Mouse (Mus musculus): ENCODE results near the gene Cpt1a. TPM values are rescaled to one million over a fixed set of nuclear protein-coding genes. Genes with fewer than 3 reads are reported as not detected.

Cpt1a gene
- polyA plus RNA-seq, 1 experiment, result 45.9 TPM

- 92% methylated on average over 1 of the region's 1 CpGs for WGBS
- H3K27ac ChIP-seq (ENCODE audit: insufficient read depth, low read length), result no peak overlapping the region
- H3K4me1 ChIP-seq (ENCODE audit: control insufficient read depth, insufficient read depth, insufficient read length), result no peaks in the 10 kb centered on the region
- no peak overlapping the region for H3K4me3 ChIP-seq (ENCODE audit: extremely low read depth, insufficient read depth, insufficient read length)
- no peaks in the 10 kb centered on the region for H3K27me3 ChIP-seq (ENCODE audit: control insufficient read depth, insufficient read depth, low read length)
- peaks cover 1% of the 10 kb centered on the region; the same call in 1 of the 2 replicates for H3K36me3 ChIP-seq (ENCODE audit: control insufficient read depth, insufficient read depth, low read length)
- no peak for DNase-seq (ENCODE audit: low read depth in 1 of 2, low spot score in 2 of 2)
- no peak for TF ChIP-seq CTCF (IDR thresholded peaks at IDR 0.05; ENCODE audit: extremely low read depth, insufficient read depth, insufficient read length, insufficient replicate concordance)
- no peak for TF ChIP-seq POLR2A (IDR thresholded peaks at IDR 0.05; ENCODE audit: low read depth, low read length)
Observed at GRCm38 (mm10) chr19:3347784-3348183, 25.6 kb downstream of the Cpt1a start.

GRCm38 (mm10) chr19:3353415-3354111 is 31.4 kb downstream of the Cpt1a start:
- H3K36me3 ChIP-seq (ENCODE audit: control insufficient read depth, insufficient read depth, low read length), result peaks cover 20% of the 10 kb centered on the region
- no peak for TF ChIP-seq POLR2A (IDR thresholded peaks at IDR 0.05; ENCODE audit: low read depth, low read length)
- no peak for TF ChIP-seq CTCF (IDR thresholded peaks at IDR 0.05; ENCODE audit: extremely low read depth, insufficient read depth, insufficient read length, insufficient replicate concordance)
- H3K27ac ChIP-seq (ENCODE audit: insufficient read depth, low read length), result no peak overlapping the region
- 83% methylated on average over 7 of the region's 7 CpGs for WGBS
- H3K4me3 ChIP-seq (ENCODE audit: extremely low read depth, insufficient read depth, insufficient read length), result no peak overlapping the region
- H3K4me1 ChIP-seq (ENCODE audit: control insufficient read depth, insufficient read depth, insufficient read length), result no peaks in the 10 kb centered on the region
- DNase-seq (ENCODE audit: low read depth in 1 of 2, low spot score in 2 of 2), result no peak
- no peaks in the 10 kb centered on the region for H3K27me3 ChIP-seq (ENCODE audit: control insufficient read depth, insufficient read depth, low read length)

- no peak overlapping the region for H3K4me3 ChIP-seq (ENCODE audit: extremely low read depth, insufficient read depth, insufficient read length)
- DNase-seq (ENCODE audit: low read depth in 1 of 2, low spot score in 2 of 2), result no peak
- H3K27ac ChIP-seq (ENCODE audit: insufficient read depth, low read length), result no peak overlapping the region
- no peaks in the 10 kb centered on the region for H3K27me3 ChIP-seq (ENCODE audit: control insufficient read depth, insufficient read depth, low read length)
- no peak for TF ChIP-seq POLR2A (IDR thresholded peaks at IDR 0.05; ENCODE audit: low read depth, low read length)
- TF ChIP-seq CTCF (IDR thresholded peaks at IDR 0.05; ENCODE audit: extremely low read depth, insufficient read depth, insufficient read length, insufficient replicate concordance), result peak; percentile 43; the same call in 1 of the 2 replicates
- no peaks in the 10 kb centered on the region for H3K4me1 ChIP-seq (ENCODE audit: control insufficient read depth, insufficient read depth, insufficient read length)
- WGBS, result 96% methylated on average over 5 of the region's 5 CpGs
- H3K36me3 ChIP-seq (ENCODE audit: control insufficient read depth, insufficient read depth, low read length), result peaks cover 22% of the 10 kb centered on the region
Observed at GRCm38 (mm10) chr19:3355096-3355495, 33.0 kb downstream of the Cpt1a start.

- Histone ChIP-seq H3K36me3 (ENCODE audit: control insufficient read depth, insufficient read depth, low read length) (peaks cover 25% of the 10 kb centered on the region), H3K27ac (ENCODE audit: insufficient read depth, low read length) (no peak overlapping the region), H3K4me1 (ENCODE audit: control insufficient read depth, insufficient read depth, insufficient read length) (no peaks in the 10 kb centered on the region), H3K4me3 (ENCODE audit: extremely low read depth, insufficient read depth, insufficient read length) (no peak overlapping the region), H3K27me3 (ENCODE audit: control insufficient read depth, insufficient read depth, low read length) (no peaks in the 10 kb centered on the region)
- WGBS, result 97% methylated on average over 5 of the region's 5 CpGs
- DNase-seq (ENCODE audit: low read depth in 1 of 2, low spot score in 2 of 2), result no peak
- no peak for TF ChIP-seq POLR2A (IDR thresholded peaks at IDR 0.05; ENCODE audit: low read depth, low read length)
- TF ChIP-seq CTCF (IDR thresholded peaks at IDR 0.05; ENCODE audit: extremely low read depth, insufficient read depth, insufficient read length, insufficient replicate concordance), result no peak
Observed at GRCm38 (mm10) chr19:3356516-3356915, 34.4 kb downstream of the Cpt1a start.

- DNase-seq (ENCODE audit: low read depth in 1 of 2, low spot score in 2 of 2), result no peak
- Histone ChIP-seq H3K4me3 (ENCODE audit: extremely low read depth, insufficient read depth, insufficient read length) (no peak overlapping the region), H3K27me3 (ENCODE audit: control insufficient read depth, insufficient read depth, low read length) (no peaks in the 10 kb centered on the region), H3K27ac (ENCODE audit: insufficient read depth, low read length) (no peak overlapping the region), H3K4me1 (ENCODE audit: control insufficient read depth, insufficient read depth, insufficient read length) (no peaks in the 10 kb centered on the region), H3K36me3 (ENCODE audit: control insufficient read depth, insufficient read depth, low read length) (peaks cover 33% of the 10 kb centered on the region)
- 96% methylated on average over 4 of the region's 4 CpGs for WGBS
- TF ChIP-seq CTCF (IDR thresholded peaks at IDR 0.05; ENCODE audit: extremely low read depth, insufficient read depth, insufficient read length, insufficient replicate concordance), result no peak
- TF ChIP-seq POLR2A (IDR thresholded peaks at IDR 0.05; ENCODE audit: low read depth, low read length), result no peak
Observed at GRCm38 (mm10) chr19:3357620-3358019, 35.5 kb downstream of the Cpt1a start.

- Histone ChIP-seq H3K4me3 (ENCODE audit: extremely low read depth, insufficient read depth, insufficient read length) (no peak overlapping the region), H3K36me3 (ENCODE audit: control insufficient read depth, insufficient read depth, low read length) (peaks cover 38% of the 10 kb centered on the region)
- 48% methylated on average over 13 of the region's 13 CpGs for WGBS
Observed at GRCm38 (mm10) chr19:3359841-3360588, 37.9 kb downstream of the Cpt1a start.

More at GRCm38 (mm10) chr19:3359841-3360588, 37.9 kb downstream of the Cpt1a start:
- Histone ChIP-seq H3K27me3 (ENCODE audit: control insufficient read depth, insufficient read depth, low read length) (no peaks in the 10 kb centered on the region), H3K4me1 (ENCODE audit: control insufficient read depth, insufficient read depth, insufficient read length) (no peaks in the 10 kb centered on the region), H3K27ac (ENCODE audit: insufficient read depth, low read length) (no peak overlapping the region)
- no peak for TF ChIP-seq POLR2A (IDR thresholded peaks at IDR 0.05; ENCODE audit: low read depth, low read length)
- TF ChIP-seq CTCF (IDR thresholded peaks at IDR 0.05; ENCODE audit: extremely low read depth, insufficient read depth, insufficient read length, insufficient replicate concordance), result no peak
- DNase-seq (ENCODE audit: low read depth in 1 of 2, low spot score in 2 of 2), result no peak

Data from spleen, adult 2 months (tissue).